Mouse (Mus musculus) stomach, embryonic 14.5 days (tissue): ENCODE measurements around the gene Vps13a. TPM values are rescaled to one million over a fixed set of nuclear protein-coding genes. Genes with fewer than 3 reads are reported as not detected.
A peak's percentile ranks its signal among the peaks of the same experiment; 100 is the strongest.
"Not testable (repeated sequence)": the region's sequence is repeated elsewhere in the genome, so short reads cannot be mapped to it uniquely, and the experiment has no call there.

Experiments used
- ATAC-seq: fragments of 200-750 bp; cut with Nextera tagmentation; 2 replicates; pipeline ENCODE4 v1.8.0; 2017; ENCODE audit warnings: low read depth, moderate TSS enrichment; ENCODE audit not compliant: insufficient number of reproducible peaks, insufficient read depth, low FRiP score
- H3K27ac ChIP-seq: fragments of 300-500 bp; sonication (generic); 2 replicates; pipeline ENCODE4 v1.5.1; 2014; ENCODE audit warnings: mild to moderate bottlenecking, low read length, moderate library complexity, mixed read lengths
- H3K27me3 ChIP-seq: fragments of 300-500 bp; sonication (generic); 2 replicates; pipeline ENCODE4 v1.6.1; 2014; ENCODE audit warnings: low read length, control low read depth, mixed read lengths; ENCODE audit not compliant: control insufficient read depth, insufficient read depth
- H3K36me3 ChIP-seq: fragments of 300-500 bp; sonication (generic); 2 replicates; pipeline ENCODE4 v1.6.1; 2014; ENCODE audit warnings: mild to moderate bottlenecking, control low read depth, low read length, moderate library complexity, mixed read lengths; ENCODE audit not compliant: control insufficient read depth, insufficient read depth
- H3K4me1 ChIP-seq: fragments of 300-500 bp; sonication (generic); 2 replicates; pipeline ENCODE4 v1.6.1; 2014; ENCODE audit warnings: low read length, control low read depth, mixed read lengths; ENCODE audit not compliant: control insufficient read depth, insufficient read depth
- H3K4me2 ChIP-seq: fragments of 300-500 bp; sonication (generic); replicated peaks from 2 replicates; pipeline ENCODE4 v1.6.1; 2014; ENCODE audit warnings: low read depth, low read length, control low read depth
- H3K4me3 ChIP-seq: fragments of 300-500 bp; sonication (generic); 2 replicates; pipeline ENCODE4 v1.5.1; 2014; ENCODE audit warnings: low read depth, low read length, control low read depth
- H3K9ac ChIP-seq: fragments of 300-500 bp; sonication (generic); replicated peaks from 2 replicates; pipeline ENCODE4 v1.6.1; 2014; ENCODE audit warnings: low read depth, mild to moderate bottlenecking, control low read depth, low read length, moderate library complexity, mixed read lengths
- H3K9me3 ChIP-seq: fragments of 300-500 bp; sonication (generic); 2 replicates; pipeline ENCODE4 v1.6.1; 2016; ENCODE audit warnings: low read depth, low read length, control low read depth; ENCODE audit not compliant: control insufficient read depth
- WGBS: fragments of 180-500 bp; shearing (Covaris S2); extraction: QIAGEN DNeasy Blood & Tissue Kit; methylation state at CpG from one replicate; pipeline ENCODE4 v1.1.7; 2014; 5-methylcytosine and 5-hydroxymethylcytosine counted together
- polyA plus RNA-seq: library from polyadenylated mRNA; unstranded; fragments of >200 nt; fragmentation: Nextera tagmentation; extraction: Ambion mirVana; gene quantifications from 2 replicates; pipeline ENCODE4 v1.2.1, GENCODE M21; 2014

The Vps13a gene
- polyA plus RNA-seq, 1 experiment from 2014 or later, result 20.8 TPM

- Histone ChIP-seq H3K9ac (no peak overlapping the region), H3K4me3 (no peak overlapping the region), H3K9me3 (no peaks in the 10 kb centered on the region), H3K36me3 (no peaks in the 10 kb centered on the region), H3K27me3 (no peaks in the 10 kb centered on the region), H3K4me2 (peak overlapping the region; percentile 94; the same call in 1 of the 2 replicates), H3K27ac (no peak overlapping the region), H3K4me1 (no peaks in the 10 kb centered on the region)
- no peak for ATAC-seq
- WGBS, result 52% methylated on average over 5 of the region's 5 CpGs
Measured at GRCm38 (mm10) chr19:16779281-16779680, 1.5 kb downstream of the Vps13a start.

DNA sequence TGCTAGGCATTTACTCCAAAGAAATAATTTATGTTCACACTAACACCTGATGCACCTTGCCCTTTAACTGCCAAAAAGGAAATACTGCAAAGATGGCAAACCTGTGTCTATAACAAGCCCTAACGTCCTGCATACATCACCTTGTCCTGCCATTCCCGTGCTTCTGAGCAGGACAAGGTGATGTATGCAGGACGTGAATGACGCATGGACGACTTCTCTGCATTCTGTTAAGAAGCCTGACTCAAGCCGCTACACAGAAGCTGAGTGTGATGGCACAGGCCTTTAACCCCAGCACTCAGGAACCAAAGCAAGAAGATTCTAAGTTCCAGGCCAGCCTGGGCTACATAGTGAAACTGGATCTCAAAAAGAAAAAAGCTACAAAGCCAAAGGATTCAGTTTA, 2.2 kb downstream of the Vps13a start:
- H3K4me1 ChIP-seq, result no peaks in the 10 kb centered on the region
- WGBS, result 69% methylated on average over 6 of the region's 6 CpGs
- ATAC-seq, result no peak
- no peak overlapping the region for H3K27ac ChIP-seq
- no peaks in the 10 kb centered on the region for H3K9me3 ChIP-seq
- H3K9ac ChIP-seq, result no peak overlapping the region
- no peak overlapping the region for H3K4me3 ChIP-seq
- no peaks in the 10 kb centered on the region for H3K36me3 ChIP-seq
- no peaks in the 10 kb centered on the region for H3K27me3 ChIP-seq
- H3K4me2 ChIP-seq, result no peak overlapping the region

DNA sequence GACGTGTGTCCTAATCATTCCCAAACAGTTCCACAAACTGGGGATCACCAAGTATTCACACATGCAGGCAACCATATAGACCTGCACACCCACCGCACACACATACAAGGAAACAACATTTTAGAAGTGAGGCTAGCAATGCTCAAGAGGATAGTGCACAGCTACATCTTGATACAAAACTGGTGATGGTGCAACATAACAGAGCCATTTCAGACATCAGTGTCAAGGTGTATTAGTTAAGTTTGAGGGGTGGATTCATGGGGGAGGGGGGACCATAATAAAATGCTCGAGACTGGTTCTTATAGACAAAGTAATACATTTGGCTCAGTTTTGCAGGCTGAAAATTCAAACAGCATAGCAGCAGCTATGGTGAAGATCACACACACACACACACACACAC, 2.8 kb downstream of the Vps13a start:
- H3K9me3 ChIP-seq, result no peaks in the 10 kb centered on the region
- 83% methylated on average over 3 of the region's 3 CpGs for WGBS
- H3K9ac ChIP-seq, result no peak overlapping the region
- no peaks in the 10 kb centered on the region for H3K4me1 ChIP-seq
- no peaks in the 10 kb centered on the region for H3K36me3 ChIP-seq
- no peak overlapping the region for H3K4me2 ChIP-seq
- ATAC-seq, result no peak
- no peaks in the 10 kb centered on the region for H3K27me3 ChIP-seq
- no peak overlapping the region for H3K27ac ChIP-seq
- no peak overlapping the region for H3K4me3 ChIP-seq

- not testable (repeated sequence) for H3K9ac ChIP-seq, H3K27me3 ChIP-seq, H3K4me1 ChIP-seq, H3K27ac ChIP-seq, H3K9me3 ChIP-seq, H3K4me3 ChIP-seq, H3K4me2 ChIP-seq, H3K36me3 ChIP-seq, ATAC-seq
Measured at GRCm38 (mm10) chr19:16777391-16777790, 3.3 kb downstream of the Vps13a start.

DNA sequence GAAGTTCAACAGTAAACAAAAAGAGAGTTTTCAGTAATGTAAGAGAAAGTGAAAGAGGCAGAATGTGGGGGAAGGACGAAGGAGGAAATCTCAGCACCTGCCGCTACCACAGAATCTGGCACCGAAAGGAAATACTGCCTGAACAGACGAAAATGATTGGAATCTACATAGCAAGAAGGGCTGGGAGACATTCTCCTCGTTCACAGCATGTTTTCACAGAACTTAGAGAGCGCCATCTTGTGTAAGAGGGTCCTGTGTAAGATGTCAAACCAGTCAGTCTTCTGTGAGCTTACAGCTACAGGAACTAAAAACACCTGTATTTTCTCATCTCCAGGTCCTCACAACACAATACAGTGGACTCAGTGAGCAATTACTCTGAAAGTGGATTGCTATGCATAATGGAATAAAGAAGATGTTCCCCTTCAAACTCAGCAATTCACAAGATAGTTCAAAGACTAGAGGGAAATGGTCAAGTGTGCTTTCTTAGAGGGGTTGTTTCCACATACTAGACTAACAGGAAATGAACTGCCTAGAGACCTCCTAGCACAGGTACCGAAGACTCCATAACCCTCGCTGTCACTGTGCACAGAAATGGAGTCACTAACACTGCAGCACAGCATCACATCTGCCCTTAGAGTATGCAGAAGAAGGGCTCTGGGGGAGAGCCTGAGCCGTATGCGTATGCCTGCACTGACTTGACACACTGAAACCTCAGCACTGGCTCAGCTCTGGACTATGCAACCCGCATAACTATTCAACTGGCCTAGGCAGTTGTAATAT, 7.3 kb downstream of the Vps13a start:
- Histone ChIP-seq H3K4me1 (no peaks in the 10 kb centered on the region), H3K36me3 (no peaks in the 10 kb centered on the region), H3K4me2 (no peak overlapping the region), H3K9me3 (no peaks in the 10 kb centered on the region), H3K27me3 (no peaks in the 10 kb centered on the region), H3K4me3 (no peak overlapping the region), H3K27ac (no peak overlapping the region), H3K9ac (no peak overlapping the region)
- ATAC-seq, result no peak
- WGBS, result 57% methylated on average over 11 of the region's 11 CpGs

DNA sequence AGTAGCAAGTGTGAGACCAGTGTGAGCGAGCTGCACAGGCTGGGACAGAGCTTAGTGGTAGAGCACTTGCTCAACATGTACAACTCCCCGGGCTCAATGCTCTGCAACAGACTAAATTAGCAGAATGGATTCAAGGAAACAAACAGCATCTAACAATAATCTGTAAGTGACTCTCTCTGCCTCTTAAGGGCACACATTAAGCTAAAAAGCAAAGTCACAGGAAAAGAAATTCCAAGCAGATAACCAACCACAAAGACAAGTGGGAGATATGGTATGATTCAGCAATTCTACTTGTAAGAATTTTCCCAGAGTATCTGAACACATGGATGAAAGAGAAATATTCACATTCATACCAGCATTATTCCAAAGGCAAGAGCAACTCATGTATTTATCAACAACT, 13.3 kb downstream of the Vps13a start:
- no peak for ATAC-seq

DNA sequence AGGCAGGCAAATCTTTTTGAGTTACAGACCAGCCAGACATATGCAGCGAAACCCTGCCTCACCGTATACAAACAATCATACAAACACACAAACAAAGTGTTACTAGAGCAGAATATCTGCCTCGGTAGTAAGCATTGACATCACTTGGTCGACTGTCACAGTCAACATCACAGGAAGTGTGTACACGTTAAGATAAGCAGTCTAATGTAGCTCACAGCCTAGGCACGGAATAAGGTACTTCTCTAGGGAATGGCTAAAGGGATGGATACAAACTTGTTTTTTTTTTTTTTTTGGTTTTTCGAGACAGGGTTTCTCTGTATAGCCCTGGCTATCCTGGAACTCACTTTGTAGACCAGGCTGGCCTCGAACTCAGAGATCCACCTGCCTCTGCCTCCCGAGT, 23.3 kb downstream of the Vps13a start:
- ATAC-seq, H3K4me2 ChIP-seq, H3K27ac ChIP-seq, H3K36me3 ChIP-seq, H3K4me1 ChIP-seq, H3K4me3 ChIP-seq, H3K27me3 ChIP-seq, H3K9me3 ChIP-seq, H3K9ac ChIP-seq: not testable (repeated sequence)
- 90% methylated on average over 9 of the region's 9 CpGs for WGBS

More for the DNA sequence above, 13.3 kb downstream of the Vps13a start:
- no peaks in the 10 kb centered on the region for H3K4me1 ChIP-seq
- H3K36me3 ChIP-seq, result no peaks in the 10 kb centered on the region
- WGBS, result 80% methylated on average over 2 of the region's 2 CpGs
- no peak overlapping the region for H3K4me3 ChIP-seq
- no peak overlapping the region for H3K27ac ChIP-seq
- H3K9me3 ChIP-seq, result no peaks in the 10 kb centered on the region
- no peaks in the 10 kb centered on the region for H3K27me3 ChIP-seq
- H3K9ac ChIP-seq, result no peak overlapping the region
- H3K4me2 ChIP-seq, result no peak overlapping the region

GRCm38 (mm10) chr19:16755854-16756253, 24.9 kb downstream of the Vps13a start:
- H3K27me3 ChIP-seq, result no peaks in the 10 kb centered on the region
- ATAC-seq, result no peak
- no peak overlapping the region for H3K4me2 ChIP-seq
- H3K9ac ChIP-seq, result no peak overlapping the region
- H3K4me1 ChIP-seq, result no peaks in the 10 kb centered on the region
- no peaks in the 10 kb centered on the region for H3K9me3 ChIP-seq
- H3K36me3 ChIP-seq, result no peaks in the 10 kb centered on the region
- H3K27ac ChIP-seq, result no peak overlapping the region
- H3K4me3 ChIP-seq, result no peak overlapping the region

GRCm38 (mm10) chr19:16755226-16755625, 25.5 kb downstream of the Vps13a start:
- Histone ChIP-seq H3K27me3 (no peaks in the 10 kb centered on the region), H3K36me3 (no peaks in the 10 kb centered on the region), H3K9me3 (no peaks in the 10 kb centered on the region), H3K4me2 (no peak overlapping the region), H3K9ac (no peak overlapping the region), H3K27ac (no peak overlapping the region), H3K4me1 (no peaks in the 10 kb centered on the region), H3K4me3 (no peak overlapping the region)
- 86% methylated on average over 7 of the region's 7 CpGs for WGBS
- no peak for ATAC-seq
